Mouse (Mus musculus) MEL (cell line): ENCODE results near the gene Mfap1a.
"Not testable (repeated sequence)": the region's sequence is repeated elsewhere in the genome, so short reads cannot be mapped to it uniquely, and the experiment has no call there.

Source experiments
- EP300 ChIP-seq, 2 experiments: IDR thresholded peaks; 2 replicates each; pipeline ENCODE4 v1.6.1; 2011; ENCODE audit warnings: improper control_type of control experiment in 2 of 2, low read length in 2 of 2, low read depth in 1 of 2, mild to moderate bottlenecking in 1 of 2
- MAX ChIP-seq: IDR thresholded peaks from 2 replicates; pipeline ENCODE4 v1.6.1; 2011; ENCODE audit warnings: low read length, improper control_type of control experiment

GRCm38 (mm10) chr2:121473301-121474179, 32.9 kb downstream of the Mfap1a start, which contains the start of gene Mfap1b:
- TF ChIP-seq EP300 (IDR thresholded peaks at IDR 0.05; ENCODE audit: low read depth in 1 of 2, low read length in 2 of 2): not testable (repeated sequence)
- TF ChIP-seq MAX: peak; percentile 29; the same call in 1 of the 2 replicates
